Mouse (Mus musculus) cerebellum, adult 11 months (tissue): ENCODE data around the gene Clybl.

Source experiments
- DNase-seq: peaks from one replicate; pipeline ENCODE4 v3.0.0; 2022

Clybl gene

GRCm38 (mm10) chr14:122181078-122181814 lies at the start of gene Clybl:
Gene Clybl (plus strand): TSS chr14:122181704.
- peak; percentile 95 for DNase-seq

DNA sequence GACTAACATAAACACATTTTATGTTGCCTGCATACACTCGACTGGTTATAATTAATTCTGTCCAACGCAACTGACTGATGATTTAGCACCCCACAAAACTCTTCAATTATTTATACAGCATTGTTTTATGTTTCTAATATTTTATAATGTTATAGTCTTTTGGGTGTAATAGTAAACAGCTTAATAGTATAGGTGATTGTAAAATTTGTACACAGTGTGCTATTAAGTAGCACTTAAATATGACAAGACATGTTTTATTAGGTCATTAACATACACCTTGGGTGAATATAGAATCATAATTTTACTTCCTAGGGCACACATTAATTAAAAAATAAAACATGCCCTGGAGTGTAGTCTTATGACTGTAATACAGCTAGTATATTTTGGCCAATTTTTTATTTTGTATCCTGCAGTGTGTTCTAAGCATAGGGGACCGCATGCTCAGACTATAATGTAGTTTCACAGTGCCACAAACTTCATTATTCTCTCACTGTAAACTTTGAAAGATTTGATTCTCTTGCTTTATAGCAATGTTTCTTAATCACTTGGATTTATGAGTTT lies 45.1 kb upstream of the Clybl start:
- no peak for DNase-seq

DNA sequence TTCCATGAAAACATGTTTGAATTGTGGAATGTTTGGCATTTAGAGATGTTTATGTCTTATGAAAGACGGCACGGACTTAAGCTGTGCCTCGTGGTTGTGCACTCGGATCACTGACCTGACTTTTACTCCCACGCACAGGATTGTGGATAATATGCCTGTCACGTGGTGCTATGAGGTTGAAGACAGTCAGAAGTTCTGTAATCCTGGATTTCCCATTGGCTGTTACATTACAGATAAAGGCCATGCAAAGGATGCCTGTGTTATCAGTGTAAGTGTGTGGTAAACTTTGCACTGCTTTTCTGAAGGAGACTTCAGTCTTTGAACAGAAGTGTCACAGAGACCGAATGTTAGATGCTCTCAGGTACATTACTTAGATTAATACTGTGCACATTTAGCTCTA lies 44.3 kb upstream of the Clybl start:
- no peak for DNase-seq

GRCm38 (mm10) chr14:122140126-122140525 lies 41.4 kb upstream of the Clybl start:
- DNase-seq: no peak

- DNase-seq: no peak
Observed at GRCm38 (mm10) chr14:122143585-122144269, 37.8 kb upstream of the Clybl start.

DNA sequence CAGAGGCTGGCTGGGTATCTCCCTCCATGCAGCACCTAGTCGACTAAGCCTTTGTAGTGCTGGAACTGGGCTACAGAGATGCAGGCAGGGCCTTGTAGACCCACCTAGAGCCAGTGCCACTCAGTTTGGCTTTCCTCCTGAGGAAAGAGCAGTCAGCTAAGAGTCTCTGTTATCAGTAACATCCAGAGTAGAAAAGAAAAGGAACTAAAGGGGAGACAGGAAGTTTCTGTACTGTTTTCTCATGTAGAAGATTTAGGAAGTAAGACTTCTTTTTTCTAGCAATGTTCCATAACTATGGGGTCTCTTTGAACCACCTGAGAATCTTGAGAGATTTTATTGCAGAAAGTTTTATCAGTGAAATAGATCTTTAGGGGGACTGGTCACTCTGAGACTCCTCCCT lies 36.1 kb upstream of the Clybl start:
- no peak for DNase-seq

DNA sequence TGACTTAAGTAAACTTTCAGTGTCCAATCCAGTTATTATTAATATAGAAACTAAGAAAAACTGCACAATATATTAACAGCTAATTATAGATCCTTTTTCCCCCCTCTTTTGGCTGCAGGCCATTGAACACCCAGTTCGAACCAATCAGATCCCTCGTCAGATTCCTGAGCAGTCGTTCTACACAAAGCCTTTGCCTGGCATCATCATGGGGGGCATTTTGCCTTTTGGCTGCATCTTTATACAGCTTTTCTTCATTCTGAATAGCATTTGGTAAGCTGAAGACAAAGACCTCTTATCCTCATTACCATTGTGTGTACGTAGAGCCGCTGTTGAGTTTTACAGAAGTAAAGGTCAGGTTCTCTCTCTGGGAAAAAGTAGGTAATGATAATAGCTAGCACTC lies 30.9 kb upstream of the Clybl start:
- DNase-seq: no peak

DNA sequence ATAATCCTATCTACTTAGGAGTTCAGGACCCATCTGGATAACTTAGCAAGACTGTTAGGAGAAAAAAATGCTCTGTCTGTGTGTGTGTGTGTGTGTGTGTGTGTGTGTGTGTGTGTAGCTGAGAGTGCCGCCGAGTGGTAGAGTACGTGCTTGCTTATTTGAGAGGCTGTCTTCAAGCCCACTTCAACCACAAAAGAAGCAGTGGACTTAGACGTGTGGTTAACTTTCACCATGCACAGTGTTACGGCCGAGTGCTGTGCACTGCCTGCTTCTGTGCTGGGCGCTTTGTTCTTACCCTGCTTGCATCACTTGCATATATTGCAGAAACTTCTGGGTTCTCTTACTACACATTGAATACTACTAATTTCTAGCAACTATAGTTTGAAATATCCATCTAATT lies 23.8 kb upstream of the Clybl start:
- no peak for DNase-seq

GRCm38 (mm10) chr14:122160916-122161315 lies 20.6 kb upstream of the Clybl start:
- DNase-seq: no peak

DNA sequence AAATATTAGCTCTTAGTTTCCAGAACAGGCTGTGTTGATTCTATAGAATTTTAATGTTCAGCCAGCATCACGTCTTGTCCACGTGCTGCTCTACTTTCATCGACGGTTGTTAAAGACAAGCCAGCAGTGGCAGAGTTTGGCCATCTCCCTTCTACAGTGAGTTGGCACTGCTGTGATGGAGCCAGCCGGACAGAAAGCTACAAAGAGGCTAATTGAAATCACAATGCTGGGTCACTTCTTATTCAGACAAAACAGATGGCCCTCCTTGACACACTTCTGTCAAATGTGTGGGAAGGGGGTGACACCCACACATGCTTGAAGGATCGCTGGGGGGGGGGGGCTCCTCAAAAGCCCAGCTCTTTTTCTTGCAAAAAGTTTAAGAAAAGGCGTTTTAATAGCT lies 12.6 kb upstream of the Clybl start:
- no peak for DNase-seq

DNA sequence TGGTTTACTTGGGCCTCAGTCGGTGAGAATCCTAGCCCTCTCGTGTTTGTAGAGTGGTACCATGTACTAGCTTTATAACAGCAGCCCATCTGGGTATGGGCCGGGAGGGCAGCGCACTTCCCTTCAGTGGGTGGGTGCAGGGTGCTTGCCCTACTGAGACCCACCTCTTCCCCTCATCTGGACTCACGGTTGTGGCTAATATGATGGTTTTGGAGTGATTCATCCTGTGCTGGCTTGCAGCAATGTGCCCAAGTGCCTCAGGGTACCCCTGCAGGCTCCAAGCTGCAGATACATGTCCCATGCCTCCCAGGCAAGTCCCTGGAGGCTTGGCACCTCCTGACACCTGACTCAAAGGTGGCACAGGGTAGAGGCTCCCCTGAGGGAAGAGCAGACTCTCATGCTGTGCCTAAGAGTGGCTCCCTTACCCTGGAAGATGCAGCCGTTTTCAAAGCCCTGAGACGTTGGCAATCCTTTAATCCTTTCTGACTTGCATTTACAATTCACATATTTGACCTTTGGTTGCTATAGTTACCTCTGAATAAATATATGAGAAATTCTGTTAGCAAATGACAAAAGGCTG lies 11.2 kb upstream of the Clybl start:
- no peak for DNase-seq

DNA sequence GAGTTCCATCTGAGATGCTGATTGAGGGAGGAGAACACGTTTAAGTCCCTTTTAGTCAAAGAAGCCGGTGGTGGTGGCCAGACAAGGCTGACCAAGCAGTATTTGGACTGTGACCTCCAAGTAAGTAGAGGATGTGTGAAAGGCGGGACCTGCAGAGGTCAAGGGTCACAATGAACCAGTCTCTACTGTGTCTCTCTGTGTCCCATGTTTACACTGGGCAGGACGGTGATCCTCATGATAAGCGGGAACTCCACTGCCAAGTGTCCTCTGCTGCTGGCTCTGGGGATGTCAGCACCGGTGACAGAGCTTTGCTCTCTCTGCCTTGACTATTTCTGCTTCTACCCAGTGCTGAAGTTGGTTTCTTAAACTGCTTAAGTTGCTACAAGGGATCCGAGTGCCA lies 10.5 kb upstream of the Clybl start:
- DNase-seq: no peak

GRCm38 (mm10) chr14:122176263-122176798 lies 5.2 kb upstream of the Clybl start:
- no peak for DNase-seq

GRCm38 (mm10) chr14:122179262-122179661 lies 2.2 kb upstream of the Clybl start:
- DNase-seq: no peak

- no peak for DNase-seq
Observed at GRCm38 (mm10) chr14:122181815-122182157, 282 bp downstream of the Clybl start.

DNA sequence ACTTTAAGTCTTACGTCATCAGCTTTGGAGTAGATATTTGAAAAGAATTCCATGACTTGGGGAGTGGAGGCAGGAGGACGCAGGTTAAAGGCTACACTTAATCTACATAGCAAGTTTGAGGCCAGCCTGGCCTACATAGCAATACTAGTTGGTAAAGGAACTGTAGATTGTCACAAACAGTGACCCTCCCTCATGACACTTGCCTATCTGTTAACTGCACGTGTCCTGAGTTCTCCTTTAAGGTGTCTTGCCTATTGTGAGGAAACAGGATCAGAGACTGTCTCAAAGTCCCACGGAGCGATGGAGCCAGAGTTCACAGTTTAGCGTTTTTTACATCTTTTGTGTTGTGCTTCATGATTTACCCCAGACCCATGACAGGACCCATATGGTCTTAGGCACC lies 716 bp downstream of the Clybl start:
- DNase-seq: no peak

- DNase-seq: no peak
Observed at GRCm38 (mm10) chr14:122183974-122184373, 2.5 kb downstream of the Clybl start.

DNA sequence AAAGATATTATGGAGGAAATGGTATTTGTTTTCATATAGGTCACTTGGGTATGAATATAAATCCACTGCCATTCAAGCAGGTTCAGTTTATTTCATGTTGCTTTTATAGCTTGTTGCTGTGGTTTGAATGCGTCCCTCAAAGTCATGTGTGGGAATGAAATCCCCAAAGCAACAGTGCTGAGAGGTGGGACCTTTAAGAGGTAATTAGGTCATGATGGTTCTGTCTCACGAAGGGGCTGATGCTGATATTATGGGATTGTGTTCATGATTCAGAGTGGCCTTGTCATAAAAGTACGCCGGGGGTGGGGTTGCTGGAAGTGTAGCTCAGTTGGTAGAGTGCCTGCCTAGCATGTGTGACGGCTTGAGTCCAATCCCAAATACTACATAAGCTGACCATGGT lies 6.7 kb downstream of the Clybl start:
- no peak for DNase-seq

- DNase-seq: no peak
Observed at GRCm38 (mm10) chr14:122189901-122190300, 8.4 kb downstream of the Clybl start.

DNA sequence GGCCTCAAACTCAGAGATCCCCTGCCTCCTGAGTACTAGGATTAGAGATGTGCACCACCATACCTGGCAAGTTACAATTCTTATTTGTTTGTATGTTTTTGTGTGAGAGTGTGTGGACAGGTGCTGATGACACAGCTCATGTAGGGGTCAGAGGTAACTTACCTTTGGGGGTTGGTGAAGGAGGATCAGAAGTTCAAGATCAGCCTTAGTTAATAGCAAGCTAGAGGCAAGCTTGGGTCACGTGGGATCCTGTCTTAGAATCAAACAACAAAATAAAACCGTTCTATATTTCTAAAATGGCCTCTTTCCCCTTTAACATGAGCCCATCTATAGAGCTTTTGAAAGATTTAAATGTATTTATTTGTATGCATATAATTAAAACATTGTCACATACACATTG lies 9.0 kb downstream of the Clybl start:
- no peak for DNase-seq

GRCm38 (mm10) chr14:122190941-122191510 lies 9.5 kb downstream of the Clybl start:
- peak; percentile 54 for DNase-seq

- DNase-seq: no peak
Observed at GRCm38 (mm10) chr14:122194630-122195029, 13.1 kb downstream of the Clybl start.

GRCm38 (mm10) chr14:122196851-122197250 lies 15.3 kb downstream of the Clybl start:
- no peak for DNase-seq
